Mouse (Mus musculus) MEL (cell line): ENCODE results near the gene Leo1. TPM values are rescaled to one million over a fixed set of nuclear protein-coding genes. Genes with fewer than 3 reads are reported as not detected.
A peak's percentile ranks its signal among the peaks of the same experiment; 100 is the strongest.

ENCODE experiments used
- DNase-seq: peaks from one replicate; pipeline ENCODE4 v3.0.0; 2011; ENCODE audit warnings: low read depth, low spot score
- H3K27ac ChIP-seq: 2 replicates; pipeline ENCODE4 v1.5.1; 2012; ENCODE audit warnings: low read depth, mild to moderate bottlenecking, control low read depth, low read length, moderate library complexity; ENCODE audit not compliant: control insufficient read depth
- H3K27me3 ChIP-seq, 2 experiments: fragments of 150-350 bp in 1 of 2; sonication (generic) in 1 of 2; 2 replicates each; pipeline ENCODE4 v1.6.1; 2012; ENCODE audit warnings: low read length in 2 of 2, mild to moderate bottlenecking in 2 of 2, improper control_type of control experiment in 1 of 2, moderate library complexity in 1 of 2; ENCODE audit not compliant: insufficient read depth in 2 of 2, control insufficient read depth in 1 of 2
- H3K36me3 ChIP-seq, 2 experiments: 2 replicates each; pipeline ENCODE4 v1.6.1; 2012 to 2014; ENCODE audit warnings: low read length in 2 of 2, improper control_type of control experiment in 1 of 2, inconsistent platforms in 1 of 2, mild to moderate bottlenecking in 1 of 2; ENCODE audit not compliant: insufficient read depth in 2 of 2, control insufficient read depth in 1 of 2
- H3K4me1 ChIP-seq, 2 experiments: fragments of 150-350 bp in 1 of 2; sonication (generic) in 1 of 2; 2 replicates each; pipeline ENCODE4 v1.6.1; 2012; ENCODE audit warnings: low read length in 2 of 2, improper control_type of control experiment in 1 of 2, mild to moderate bottlenecking in 1 of 2; ENCODE audit not compliant: insufficient read depth in 2 of 2, control insufficient read depth in 1 of 2
- H3K4me3 ChIP-seq, 2 experiments: fragments of 150-350 bp in 1 of 2; sonication (generic) in 1 of 2; 2 replicates each; pipeline ENCODE4 v1.5.1; 2012; ENCODE audit warnings: low read depth in 2 of 2, low read length in 2 of 2, mild to moderate bottlenecking in 2 of 2, moderate library complexity in 2 of 2, control low read depth in 1 of 2, improper control_type of control experiment in 1 of 2; ENCODE audit not compliant: control insufficient read depth in 1 of 2, insufficient read depth in 1 of 2
- H3K79me2 ChIP-seq: 2 replicates; pipeline ENCODE4 v1.6.1; 2012; ENCODE audit warnings: mild to moderate bottlenecking, low read length, moderate library complexity; ENCODE audit not compliant: control insufficient read depth, poor library complexity, insufficient read depth
- H3K9ac ChIP-seq: 2 replicates; pipeline ENCODE4 v1.6.1; 2012; ENCODE audit warnings: low read depth, mild to moderate bottlenecking, control low read depth, low read length, moderate library complexity; ENCODE audit not compliant: control insufficient read depth, poor library complexity, severe bottlenecking
- H3K9me3 ChIP-seq: fragments of 150-350 bp; sonication (generic); replicated peaks from 2 replicates; pipeline ENCODE4 v1.6.1; 2012; ENCODE audit warnings: mild to moderate bottlenecking, low read length, improper control_type of control experiment, moderate library complexity; ENCODE audit not compliant: insufficient read depth
- BHLHE40 ChIP-seq: IDR thresholded peaks from 2 replicates; pipeline ENCODE4 v1.6.1; 2012; ENCODE audit warnings: low read depth, mild to moderate bottlenecking, inconsistent platforms, low read length, improper control_type of control experiment, borderline replicate concordance
- CTCF ChIP-seq, 3 experiments: IDR thresholded peaks in 2 of 3; conservative IDR thresholded peaks in 1 of 3; 2 replicates each; pipeline ENCODE4 v1.5.1; 2011 to 2012; ENCODE audit warnings: low read length in 3 of 3, low read depth in 2 of 3, mild to moderate bottlenecking in 2 of 3, improper control_type of control experiment in 1 of 3, inconsistent platforms in 1 of 3, mixed read lengths in 1 of 3, moderate library complexity in 1 of 3; ENCODE audit not compliant: control insufficient read depth in 1 of 3, insufficient read depth in 1 of 3, poor library complexity in 1 of 3, severe bottlenecking in 1 of 3
- ELF1 ChIP-seq: IDR thresholded peaks from 2 replicates; pipeline ENCODE4 v1.6.1; 2014; ENCODE audit warnings: low read depth, mild to moderate bottlenecking, inconsistent platforms, low read length, improper control_type of control experiment, moderate library complexity
- GABPA ChIP-seq: IDR thresholded peaks from 2 replicates; pipeline ENCODE4 v1.6.1; 2012; ENCODE audit warnings: low read depth, mild to moderate bottlenecking, inconsistent platforms, low read length, improper control_type of control experiment, moderate library complexity
- GATA1 ChIP-seq: IDR thresholded peaks from 2 replicates; pipeline ENCODE4 v1.6.1; 2011; ENCODE audit warnings: low read depth, low read length, improper control_type of control experiment
- MAZ ChIP-seq: IDR thresholded peaks from 2 replicates; pipeline ENCODE4 v1.6.1; 2012; ENCODE audit warnings: low read depth, mild to moderate bottlenecking, inconsistent platforms, low read length, improper control_type of control experiment
- MXI1 ChIP-seq: IDR thresholded peaks from 2 replicates; pipeline ENCODE4 v1.6.1; 2011; ENCODE audit warnings: mild to moderate bottlenecking, low read depth, low read length, improper control_type of control experiment
- RAD21 ChIP-seq: IDR thresholded peaks from 2 replicates; pipeline ENCODE4 v1.6.1; 2011; ENCODE audit warnings: mild to moderate bottlenecking, low read depth, low read length, improper control_type of control experiment
- SMC3 ChIP-seq: IDR thresholded peaks from 2 replicates; pipeline ENCODE4 v1.6.1; 2011; ENCODE audit warnings: low read depth, low read length, improper control_type of control experiment
- TAL1 ChIP-seq: IDR thresholded peaks from 2 replicates; pipeline ENCODE4 v1.6.1; 2012; ENCODE audit warnings: mild to moderate bottlenecking, inconsistent platforms, low read length, moderate library complexity, mixed read lengths
- UBTF ChIP-seq: IDR thresholded peaks from 2 replicates; pipeline ENCODE4 v1.6.1; 2012; ENCODE audit warnings: low read depth, mild to moderate bottlenecking, inconsistent platforms, low read length, improper control_type of control experiment, moderate library complexity, borderline replicate concordance; ENCODE audit not compliant: insufficient read depth
- USF1 ChIP-seq: IDR thresholded peaks from 2 replicates; pipeline ENCODE4 v1.6.1; 2014; ENCODE audit warnings: low read depth, mild to moderate bottlenecking, inconsistent platforms, low read length, improper control_type of control experiment, moderate library complexity
- USF2 ChIP-seq, 2 experiments: IDR thresholded peaks; 2 replicates each; pipeline ENCODE4 v1.6.1; 2011 to 2012; ENCODE audit warnings: improper control_type of control experiment in 2 of 2, low read length in 2 of 2, borderline replicate concordance in 1 of 2, inconsistent platforms in 1 of 2, low read depth in 1 of 2, mild to moderate bottlenecking in 1 of 2; ENCODE audit not compliant: insufficient read depth in 1 of 2
- ZC3H11A ChIP-seq: IDR thresholded peaks from 2 replicates; pipeline ENCODE4 v1.6.1; 2012; ENCODE audit warnings: low read depth, mild to moderate bottlenecking, inconsistent platforms, low read length, improper control_type of control experiment
- ZKSCAN1 ChIP-seq: IDR thresholded peaks from 2 replicates; pipeline ENCODE4 v1.6.1; 2012; ENCODE audit warnings: low read depth, mild to moderate bottlenecking, inconsistent platforms, low read length, improper control_type of control experiment, moderate library complexity
- ZMIZ1 ChIP-seq: IDR thresholded peaks from 2 replicates; pipeline ENCODE4 v1.6.1; 2012; ENCODE audit warnings: low read depth, mild to moderate bottlenecking, inconsistent platforms, low read length, improper control_type of control experiment, moderate library complexity
- polyA plus RNA-seq, 2 experiments: library from polyadenylated mRNA; stranded (reverse) in 1 of 2; unstranded in 1 of 2; fragments of >175 nt in 1 of 2; fragments of >200 nt in 1 of 2; gene quantifications; 2 replicates each; pipeline versions ENCODE4 v1.2.1 to v1.2.4; 2012; ENCODE audit warnings: low replicate concordance in 2 of 2, low read depth in 1 of 2; ENCODE audit not compliant: insufficient read length in 2 of 2, insufficient read depth in 1 of 2, missing spikeins in 1 of 2
- total RNA-seq: library from RNA; depleted of rRNA; stranded (reverse); fragments of 300-350 nt; gene quantifications from 2 replicates; pipeline ENCODE4 v1.2.3, GENCODE M21; 2012

Leo1 gene
- total and polyA plus RNA-seq, 3 experiments, result 42.6 to 49.0 TPM; not detected in 1

DNA sequence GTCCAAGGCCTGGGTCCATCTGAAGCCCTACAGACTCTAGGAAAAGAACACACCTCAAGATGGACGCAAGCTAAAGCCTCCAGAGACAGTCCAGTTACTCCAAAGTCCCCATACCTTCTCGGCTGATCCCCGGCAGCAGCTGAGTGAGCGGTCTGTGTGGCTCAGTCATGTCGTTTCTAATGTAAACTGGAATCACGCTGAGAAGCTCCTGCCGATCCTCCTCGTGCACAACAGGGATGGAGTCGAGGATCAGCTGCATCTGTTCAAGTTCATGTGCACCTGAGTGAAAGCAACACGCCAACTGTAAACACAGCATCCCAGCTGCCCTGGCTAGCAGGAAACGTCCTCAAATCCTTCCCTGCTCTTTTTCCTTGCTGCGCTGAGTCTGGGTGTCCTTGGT, 48.1 kb upstream of the Leo1 start:
- no peaks in the 10 kb centered on the region for H3K79me2 ChIP-seq
- no peaks in the 10 kb centered on the region for H3K9me3 ChIP-seq
- H3K4me1 ChIP-seq, result no peaks in the 10 kb centered on the region; a peak in 1 of 4 replicates
- no peak overlapping the region for H3K4me3 ChIP-seq
- H3K36me3 ChIP-seq, result peaks cover 0 to 16% of the 10 kb centered on the region in 2 experiments; a peak in 2 of 4 replicates
- TF ChIP-seq BHLHE40, result no peak
- TF ChIP-seq MXI1, result no peak
- no peak for TF ChIP-seq USF1
- no peak for TF ChIP-seq ZC3H11A
- TF ChIP-seq GABPA, result no peak
- TF ChIP-seq GATA1, result no peak
- TF ChIP-seq UBTF, result no peak
- TF ChIP-seq ELF1, result no peak
- TF ChIP-seq RAD21, result no peak
- TF ChIP-seq ZKSCAN1, result no peak
- TF ChIP-seq MAZ, result no peak
- no peaks in the 10 kb centered on the region for H3K27me3 ChIP-seq
- no peak overlapping the region for H3K9ac ChIP-seq
- DNase-seq, result no peak
- no peak overlapping the region for H3K27ac ChIP-seq

DNA sequence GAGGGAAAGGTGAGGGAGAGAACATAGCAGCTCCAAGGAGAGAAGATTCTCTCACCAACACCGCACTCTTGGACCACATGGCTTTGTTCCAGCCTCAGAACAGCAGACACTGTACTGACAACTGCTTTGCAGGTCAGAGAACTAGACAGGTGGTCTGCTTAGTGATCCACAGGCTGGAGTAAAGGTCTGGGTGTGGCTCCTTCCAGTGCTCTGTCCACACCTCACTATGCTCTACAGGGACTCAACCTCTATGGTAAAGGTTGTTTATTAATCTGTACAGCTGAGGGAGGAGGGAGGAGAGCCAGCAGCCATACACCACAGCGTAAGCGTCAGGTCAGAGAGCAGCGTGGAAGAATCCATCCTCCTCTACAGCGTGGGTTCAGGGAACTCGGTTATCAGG, 45.4 kb upstream of the Leo1 start:
- Histone ChIP-seq H3K27me3 (no peaks in the 10 kb centered on the region), H3K79me2 (peaks cover 5% of the 10 kb centered on the region), H3K27ac (no peak overlapping the region), H3K4me1 (peaks cover 0 to 4% of the 10 kb centered on the region in 2 experiments; a peak in 1 of 4 replicates), H3K4me3 (no peak overlapping the region), H3K36me3 (peaks cover 0 to 14% of the 10 kb centered on the region in 2 experiments; a peak in 3 of 4 replicates), H3K9ac (no peak overlapping the region)
- no peak for DNase-seq
- no peak for TF ChIP-seq GABPA
- no peak for TF ChIP-seq TAL1
- TF ChIP-seq SMC3, result no peak
- TF ChIP-seq, all 39 proteins: peak for 0
- no peaks in the 10 kb centered on the region for H3K9me3 ChIP-seq

DNA sequence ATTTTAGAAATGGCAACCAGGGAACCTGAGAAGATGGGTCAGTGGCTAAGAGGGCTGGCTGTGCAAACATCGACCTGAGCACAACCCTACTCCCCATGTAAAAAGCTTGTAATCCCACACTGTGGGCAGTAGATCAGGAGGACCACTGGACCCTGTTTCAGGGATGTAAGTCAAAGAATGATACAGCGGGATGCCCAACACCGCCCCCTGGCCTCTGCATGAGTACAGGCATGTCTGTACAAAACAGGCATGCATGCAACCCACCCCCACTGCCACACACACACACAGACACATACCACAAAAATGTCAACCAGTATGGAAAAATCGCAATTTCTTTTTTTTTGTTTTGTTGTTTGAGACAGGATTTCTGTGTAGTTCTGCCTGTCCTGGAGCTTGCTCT, 42.3 kb upstream of the Leo1 start:
- TF ChIP-seq CTCF (IDR thresholded peaks at IDR 0.05 in 2 of 3, conservative IDR thresholded peaks at IDR 0.05 in 1 of 3; ENCODE audit: control insufficient read depth in 1 of 3, insufficient read depth in 1 of 3, low read depth in 2 of 3, low read length in 3 of 3, poor library complexity in 1 of 3, severe bottlenecking in 1 of 3) (peak; percentile 18 to 48 (median 19); a peak in 5 of 6 replicates), USF2 (IDR thresholded peaks at IDR 0.05; ENCODE audit: borderline replicate concordance in 1 of 2, insufficient read depth in 1 of 2, low read depth in 1 of 2, low read length in 2 of 2) (no peak), ZMIZ1 (no peak), UBTF (no peak), TAL1 (no peak)
- Histone ChIP-seq H3K36me3 (peaks cover 5 to 8% of the 10 kb centered on the region in 2 experiments), H3K27me3 (no peaks in the 10 kb centered on the region), H3K4me1 (peaks cover 0 to 14% of the 10 kb centered on the region in 2 experiments; a peak in 3 of 4 replicates), H3K27ac (no peak overlapping the region), H3K9ac (no peak overlapping the region), H3K9me3 (no peaks in the 10 kb centered on the region), H3K4me3 (no peak overlapping the region), H3K79me2 (peaks cover 29% of the 10 kb centered on the region)
- DNase-seq, result no peak
